Mouse (Mus musculus): Measurements from ENCODE around the gene Cd180. TPM values are rescaled to one million over a fixed set of nuclear protein-coding genes. Genes with fewer than 3 reads are reported as not detected.

The Cd180 gene
- polyA plus RNA-seq, 1 experiment, result not detected

GRCm38 (mm10) chr13:102753714-102754556, 60.6 kb downstream of the Cd180 start:
- TF ChIP-seq GATA1 (IDR thresholded peaks at IDR 0.05; ENCODE audit: low read length), result no peak

GRCm38 (mm10) chr13:102755124-102755523, 61.8 kb downstream of the Cd180 start:
- TF ChIP-seq GATA1 (IDR thresholded peaks at IDR 0.05; ENCODE audit: low read length), result no peak

DNA sequence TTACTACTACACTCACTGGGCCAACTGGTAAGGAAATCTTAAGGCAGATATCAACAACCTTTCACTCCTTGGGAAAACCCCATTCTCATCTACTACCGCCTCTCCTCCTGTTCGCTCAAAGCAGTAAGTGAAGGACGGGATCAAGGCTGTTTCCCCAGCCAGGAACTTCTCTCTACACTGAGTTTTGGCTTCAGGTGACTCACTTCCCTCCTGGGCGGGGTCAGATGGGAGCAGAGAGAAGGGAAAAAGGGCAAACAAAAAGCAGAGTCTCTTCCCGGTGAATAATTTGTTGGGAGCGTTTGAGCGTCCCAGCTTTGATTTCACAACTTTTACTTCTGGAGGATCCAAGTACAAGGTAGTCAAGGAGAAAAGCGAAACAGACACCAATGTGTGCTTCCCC, 62.7 kb downstream of the Cd180 start:
- no peak for TF ChIP-seq GATA1 (IDR thresholded peaks at IDR 0.05; ENCODE audit: low read length)

GRCm38 (mm10) chr13:102758021-102758420, 64.7 kb downstream of the Cd180 start:
- TF ChIP-seq GATA1 (IDR thresholded peaks at IDR 0.05; ENCODE audit: low read length), result no peak

GRCm38 (mm10) chr13:102761410-102761809, 68.1 kb downstream of the Cd180 start:
- TF ChIP-seq GATA1 (IDR thresholded peaks at IDR 0.05; ENCODE audit: low read length), result no peak

- TF ChIP-seq GATA1 (IDR thresholded peaks at IDR 0.05; ENCODE audit: low read length), result no peak
Observed at GRCm38 (mm10) chr13:102762203-102762602, 68.8 kb downstream of the Cd180 start.

GRCm38 (mm10) chr13:102764218-102764617, 70.9 kb downstream of the Cd180 start:
- no peak for TF ChIP-seq GATA1 (IDR thresholded peaks at IDR 0.05; ENCODE audit: low read length)

DNA sequence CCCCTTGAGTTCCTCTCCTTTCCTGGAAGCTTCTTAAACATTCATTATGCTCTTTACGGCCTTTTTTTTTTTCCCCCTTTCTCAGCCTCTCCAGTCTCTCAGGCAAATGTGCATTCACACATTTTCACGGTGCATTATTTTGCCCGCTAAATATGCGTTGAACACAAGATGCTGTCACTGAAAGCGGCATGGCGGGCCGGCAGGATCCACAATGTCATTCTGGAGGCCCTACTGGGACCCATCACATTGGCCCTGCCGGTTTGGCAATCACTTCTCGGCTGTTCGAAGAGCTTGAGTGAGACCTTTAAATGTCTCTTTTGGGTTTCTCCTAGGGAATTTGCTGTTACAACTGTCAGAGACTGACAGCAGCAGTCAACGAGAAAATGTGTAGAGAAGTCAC, 71.9 kb downstream of the Cd180 start:
- TF ChIP-seq GATA1 (IDR thresholded peaks at IDR 0.05; ENCODE audit: low read length), result no peak

DNA sequence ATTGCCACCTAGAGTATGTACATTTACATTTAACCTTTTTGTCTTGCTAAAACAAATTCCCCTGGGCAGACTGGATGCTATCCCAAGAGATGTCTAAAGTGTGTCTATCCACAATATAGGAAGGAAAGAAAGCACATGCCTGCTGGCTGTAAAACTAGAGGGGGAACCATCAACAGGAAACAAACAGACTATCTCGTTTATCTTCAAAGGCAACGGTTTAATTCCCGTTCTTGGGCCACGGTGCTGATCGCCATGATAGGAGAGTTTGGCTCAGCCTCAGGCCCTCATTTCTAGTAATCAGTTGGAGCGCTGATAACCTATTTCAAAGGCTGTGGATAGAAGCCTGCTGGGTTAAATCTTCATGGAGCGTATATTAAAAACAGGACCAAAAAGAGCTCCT, 73.8 kb downstream of the Cd180 start:
- peak; percentile 46 for TF ChIP-seq GATA1 (IDR thresholded peaks at IDR 0.05; ENCODE audit: low read length)

GRCm38 (mm10) chr13:102768512-102768911, 75.2 kb downstream of the Cd180 start:
- no peak for TF ChIP-seq GATA1 (IDR thresholded peaks at IDR 0.05; ENCODE audit: low read length)

DNA sequence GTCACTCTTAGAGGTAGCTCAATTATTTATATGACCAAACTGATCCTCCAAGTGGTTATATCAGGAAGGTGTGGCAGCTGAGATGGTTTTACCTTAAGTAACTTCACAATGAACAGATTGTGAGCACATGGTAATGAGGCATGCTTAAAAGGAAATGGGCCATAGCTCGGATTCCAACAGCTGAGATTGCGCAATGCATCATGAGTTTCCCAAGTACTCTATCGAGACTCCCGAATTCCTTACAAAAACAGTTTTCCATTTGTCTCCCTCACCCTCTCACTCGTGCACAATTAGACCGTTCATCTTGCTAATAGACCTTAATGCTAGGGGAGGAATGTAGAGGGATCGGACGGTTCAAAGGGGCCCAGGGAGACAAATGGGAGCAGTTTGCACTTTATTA, 76.8 kb downstream of the Cd180 start:
- TF ChIP-seq GATA1 (IDR thresholded peaks at IDR 0.05; ENCODE audit: low read length), result no peak

- no peak for TF ChIP-seq GATA1 (IDR thresholded peaks at IDR 0.05; ENCODE audit: low read length)
Observed at GRCm38 (mm10) chr13:102773169-102773568, 79.8 kb downstream of the Cd180 start.

DNA sequence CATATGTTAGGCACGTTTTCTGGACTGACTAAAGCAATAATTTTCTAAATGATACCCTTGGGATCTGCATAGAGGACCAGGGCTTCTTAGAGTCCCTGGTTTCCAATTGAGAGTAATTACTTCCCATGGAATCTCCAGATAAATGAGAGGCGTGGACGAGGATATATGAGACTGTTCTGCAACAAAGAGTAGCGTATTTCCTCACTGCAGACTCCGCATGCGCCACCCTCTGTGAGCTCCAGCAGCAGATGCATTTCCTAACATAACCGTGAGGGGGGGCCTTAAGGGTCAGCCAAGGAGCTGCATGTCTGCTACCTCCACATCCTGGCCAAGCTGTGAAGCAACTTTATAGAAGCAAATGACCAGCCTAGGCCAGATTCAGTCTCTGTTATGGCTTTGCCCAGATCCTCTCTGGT, 81.4 kb downstream of the Cd180 start:
- no peak for TF ChIP-seq GATA1 (IDR thresholded peaks at IDR 0.05; ENCODE audit: low read length)

- no peak for TF ChIP-seq GATA1 (IDR thresholded peaks at IDR 0.05; ENCODE audit: low read length)
Observed at GRCm38 (mm10) chr13:102775506-102775905, 82.1 kb downstream of the Cd180 start.

DNA sequence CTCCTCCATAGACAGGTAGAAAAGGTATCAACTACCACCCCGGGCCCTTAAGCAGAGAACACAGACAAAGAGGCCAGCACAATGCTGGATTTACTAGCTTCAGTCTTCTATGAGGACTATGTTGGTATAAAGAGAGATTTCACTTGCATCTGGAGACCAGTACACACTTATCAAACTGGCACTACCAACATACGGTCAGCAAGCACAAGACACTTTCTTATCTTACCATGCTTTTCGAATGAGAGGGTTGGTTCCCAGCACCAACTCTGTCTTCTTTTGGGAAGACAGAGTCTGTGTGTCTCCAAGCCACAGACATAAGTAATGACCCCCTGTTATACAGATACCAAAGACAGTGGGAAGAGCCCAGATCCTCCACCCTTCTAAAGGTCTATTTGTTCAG, 85.5 kb downstream of the Cd180 start:
- no peak for TF ChIP-seq GATA1 (IDR thresholded peaks at IDR 0.05; ENCODE audit: low read length)

GRCm38 (mm10) chr13:102779275-102779674, 85.9 kb downstream of the Cd180 start:
- TF ChIP-seq GATA1 (IDR thresholded peaks at IDR 0.05; ENCODE audit: low read length), result no peak

Data from G1E-ER4 (cell line).